Mouse (Mus musculus) ES-Bruce4 (cell line): ENCODE measurements at regions not wholly inside any gene's neighbourhood (a gene's known extent, or its start where the extent isn't known, plus 50 kb on each side); places are given as distances from the start of the nearest gene placed in this dataset.

ENCODE experiments used
- CTCF ChIP-seq: IDR thresholded peaks from one replicate; pipeline ENCODE4 v1.8.1; 2011; ENCODE audit warnings: low read depth, low read length
- EP300 ChIP-seq: IDR thresholded peaks from 2 replicates; pipeline ENCODE4 v1.6.1; 2011; ENCODE audit warnings: low read depth, low read length; ENCODE audit not compliant: insufficient read depth
- POLR2A ChIP-seq: IDR thresholded peaks from one replicate; pipeline ENCODE4 v1.8.1; 2011; ENCODE audit warnings: low read length; ENCODE audit not compliant: insufficient read depth

DNA sequence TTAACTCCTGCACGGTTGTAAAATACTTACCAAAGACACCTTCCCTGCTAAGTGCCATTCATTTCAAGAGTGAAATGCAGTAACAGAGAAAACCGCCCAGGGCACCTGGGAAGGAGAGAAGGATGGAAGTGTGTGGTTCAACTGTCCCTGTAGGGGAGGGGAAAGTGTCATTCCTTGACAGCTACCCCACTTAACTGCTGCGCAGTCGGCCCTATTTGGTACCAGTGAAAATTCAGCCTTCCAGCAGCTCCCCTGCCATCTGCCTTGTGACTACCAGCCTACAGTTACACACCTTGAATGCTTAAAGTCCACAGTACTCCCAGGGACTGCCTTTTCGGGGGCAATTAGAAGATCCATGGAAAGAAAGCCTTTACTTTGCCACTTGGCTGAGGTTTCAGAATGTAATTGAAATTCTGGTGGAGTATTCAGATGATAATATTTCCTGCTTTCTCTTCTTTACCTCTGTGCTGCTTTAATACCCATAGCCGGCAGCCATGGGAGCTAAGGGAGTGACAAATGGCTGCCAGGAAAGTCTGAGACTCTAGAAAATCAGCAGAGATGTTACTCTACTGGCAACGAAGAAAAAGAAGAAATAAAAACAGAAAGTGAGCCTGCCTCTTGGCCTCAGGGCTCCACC lies 780.5 kb downstream of the Diaph3 start:
- TF ChIP-seq CTCF (no peak), POLR2A (no peak), EP300 (no peak)
